Mouse (Mus musculus) bone marrow, adult 2 months (tissue): Measurements from ENCODE around the gene Dynlt1c.
"Not testable (repeated sequence)": the region's sequence is repeated elsewhere in the genome, so short reads cannot be mapped to it uniquely, and the experiment has no call there.

Experiments used
- CTCF ChIP-seq: fragments of 200-500 bp; IDR thresholded peaks from 2 replicates; pipeline ENCODE4 v1.5.1; 2011; ENCODE audit warnings: low read length, control low read depth; ENCODE audit not compliant: control insufficient read depth, insufficient read depth
- POLR2A ChIP-seq: fragments of 200-500 bp; IDR thresholded peaks from 2 replicates; pipeline ENCODE4 v1.6.1; 2011; ENCODE audit warnings: low read depth, mild to moderate bottlenecking, control low read depth, low read length, borderline replicate concordance; ENCODE audit not compliant: control insufficient read depth

GRCm38 (mm10) chr17:6571296-6571695, 30.2 kb upstream of the Dynlt1c start:
- not testable (repeated sequence) for TF ChIP-seq CTCF, POLR2A
